Mouse (Mus musculus): ENCODE data around the gene Syt11.
"Not testable (repeated sequence)": the region's sequence is repeated elsewhere in the genome, so short reads cannot be mapped to it uniquely, and the experiment has no call there.

Gene Syt11

GRCm38 (mm10) chr3:88774939-88775841 is at the start of gene Syt11:
Gene Syt11 (minus strand): TSS chr3:88775164.
- peak; percentile 25 to 36 for DNase-seq (ENCODE audit: low spot score in 2 of 2)

- no peak for DNase-seq (ENCODE audit: low spot score in 2 of 2)
Measured at GRCm38 (mm10) chr3:88803910-88804540, 29.1 kb upstream of the Syt11 start.

- DNase-seq (ENCODE audit: low spot score in 2 of 2) = not testable (repeated sequence)
Measured at GRCm38 (mm10) chr3:88797507-88797906, 22.5 kb upstream of the Syt11 start.

- not testable (repeated sequence) for DNase-seq (ENCODE audit: low spot score in 2 of 2)
Measured at GRCm38 (mm10) chr3:88788033-88788432, 13.1 kb upstream of the Syt11 start.

- not testable (repeated sequence) for DNase-seq (ENCODE audit: low spot score in 2 of 2)
Measured at GRCm38 (mm10) chr3:88786805-88787204, 11.8 kb upstream of the Syt11 start.

GRCm38 (mm10) chr3:88786323-88786722 is 11.4 kb upstream of the Syt11 start:
- DNase-seq (ENCODE audit: low spot score in 2 of 2) = not testable (repeated sequence)

GRCm38 (mm10) chr3:88784889-88785288 is 9.9 kb upstream of the Syt11 start:
- DNase-seq (ENCODE audit: low spot score in 2 of 2) = no peak

- DNase-seq (ENCODE audit: low spot score in 2 of 2) = not testable (repeated sequence)
Measured at GRCm38 (mm10) chr3:88773163-88773562, 1.8 kb downstream of the Syt11 start.

GRCm38 (mm10) chr3:88772399-88772798 is 2.6 kb downstream of the Syt11 start:
- peak; percentile 92 to 94 for DNase-seq (ENCODE audit: low spot score in 2 of 2)

- DNase-seq (ENCODE audit: low spot score in 2 of 2) = not testable (repeated sequence)
Measured at GRCm38 (mm10) chr3:88771941-88772280, 3.1 kb downstream of the Syt11 start.

- DNase-seq (ENCODE audit: low spot score in 2 of 2) = peak; percentile 55 to 71
Measured at GRCm38 (mm10) chr3:88771189-88771940, 3.6 kb downstream of the Syt11 start.

- no peak for DNase-seq (ENCODE audit: low spot score in 2 of 2)
Measured at GRCm38 (mm10) chr3:88762401-88762831, 12.5 kb downstream of the Syt11 start.

GRCm38 (mm10) chr3:88761619-88762018 is 13.3 kb downstream of the Syt11 start:
- DNase-seq (ENCODE audit: low spot score in 2 of 2) = no peak

- no peak for DNase-seq (ENCODE audit: low spot score in 2 of 2)
Measured at GRCm38 (mm10) chr3:88758045-88758500, 16.9 kb downstream of the Syt11 start.

- DNase-seq (ENCODE audit: low spot score in 2 of 2) = no peak
Measured at GRCm38 (mm10) chr3:88756276-88756675, 18.7 kb downstream of the Syt11 start.

- DNase-seq (ENCODE audit: low spot score in 2 of 2) = no peak
Measured at GRCm38 (mm10) chr3:88755541-88755940, 19.4 kb downstream of the Syt11 start.

GRCm38 (mm10) chr3:88754283-88754682 is 20.7 kb downstream of the Syt11 start:
- DNase-seq (ENCODE audit: low spot score in 2 of 2) = no peak

GRCm38 (mm10) chr3:88746871-88747231 is 28.1 kb downstream of the Syt11 start:
- no peak for DNase-seq (ENCODE audit: low spot score in 2 of 2)

- no peak for DNase-seq (ENCODE audit: low spot score in 2 of 2)
Measured at GRCm38 (mm10) chr3:88746139-88746870, 28.7 kb downstream of the Syt11 start.

GRCm38 (mm10) chr3:88745534-88745933 is 29.4 kb downstream of the Syt11 start:
- DNase-seq (ENCODE audit: low spot score in 2 of 2) = no peak

- DNase-seq (ENCODE audit: low spot score in 2 of 2) = no peak
Measured at GRCm38 (mm10) chr3:88740147-88740546, 34.8 kb downstream of the Syt11 start.
